Mouse (Mus musculus): Measurements from ENCODE around the gene Rnasel.

GRCm38 (mm10) chr1:153730671-153731070, 18.6 kb upstream of the Rnasel start:
- TF ChIP-seq CTCF (IDR thresholded peaks at IDR 0.05; ENCODE audit: low read depth) (no peak), EP300 (IDR thresholded peaks at IDR 0.05; ENCODE audit: low read depth) (no peak)
